Mouse (Mus musculus): ENCODE results near the gene Slc2a4.
"Not testable (repeated sequence)": the region's sequence is repeated elsewhere in the genome, so short reads cannot be mapped to it uniquely, and the experiment has no call there.

The Slc2a4 gene

DNA sequence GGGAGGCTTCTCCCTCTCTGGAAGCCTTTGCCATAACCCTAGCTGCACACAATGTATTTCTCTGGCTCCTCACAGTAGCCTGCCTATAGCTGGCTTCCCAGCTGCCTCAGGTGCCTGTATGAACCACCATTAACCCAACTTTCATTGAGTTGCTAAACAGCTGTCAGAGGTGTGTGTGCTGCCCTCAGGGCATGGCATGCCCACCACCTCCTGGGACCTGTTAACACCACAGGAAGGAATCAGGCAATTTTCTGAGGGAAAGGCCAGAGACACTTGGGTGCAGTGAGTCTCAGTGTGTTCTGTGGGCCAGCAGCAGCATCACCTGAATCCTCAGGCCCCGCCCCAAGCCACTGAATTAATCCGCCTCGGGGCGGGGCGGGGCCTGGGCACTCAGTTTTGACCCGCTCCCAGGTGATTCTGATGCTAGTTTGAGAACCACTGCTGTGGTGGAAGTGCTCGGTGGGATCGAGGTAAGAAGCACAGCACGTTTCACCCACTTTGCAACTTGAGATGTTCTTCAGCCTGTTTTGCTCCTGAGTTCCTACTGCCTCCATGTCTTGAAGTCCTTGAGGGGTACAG, 9.5 kb downstream of the Slc2a4 start:
- no peak for DNase-seq

- no peak for DNase-seq
These were observed 10.2 kb downstream of the Slc2a4 start for GRCm38 (mm10) chr11:69937834-69938233.

GRCm38 (mm10) chr11:69937385-69937784, 10.6 kb downstream of the Slc2a4 start:
- DNase-seq = no peak

GRCm38 (mm10) chr11:69936714-69937347, 11.2 kb downstream of the Slc2a4 start:
- DNase-seq = no peak

- no peak for DNase-seq
These were observed 11.8 kb downstream of the Slc2a4 start for GRCm38 (mm10) chr11:69936156-69936555.

DNA sequence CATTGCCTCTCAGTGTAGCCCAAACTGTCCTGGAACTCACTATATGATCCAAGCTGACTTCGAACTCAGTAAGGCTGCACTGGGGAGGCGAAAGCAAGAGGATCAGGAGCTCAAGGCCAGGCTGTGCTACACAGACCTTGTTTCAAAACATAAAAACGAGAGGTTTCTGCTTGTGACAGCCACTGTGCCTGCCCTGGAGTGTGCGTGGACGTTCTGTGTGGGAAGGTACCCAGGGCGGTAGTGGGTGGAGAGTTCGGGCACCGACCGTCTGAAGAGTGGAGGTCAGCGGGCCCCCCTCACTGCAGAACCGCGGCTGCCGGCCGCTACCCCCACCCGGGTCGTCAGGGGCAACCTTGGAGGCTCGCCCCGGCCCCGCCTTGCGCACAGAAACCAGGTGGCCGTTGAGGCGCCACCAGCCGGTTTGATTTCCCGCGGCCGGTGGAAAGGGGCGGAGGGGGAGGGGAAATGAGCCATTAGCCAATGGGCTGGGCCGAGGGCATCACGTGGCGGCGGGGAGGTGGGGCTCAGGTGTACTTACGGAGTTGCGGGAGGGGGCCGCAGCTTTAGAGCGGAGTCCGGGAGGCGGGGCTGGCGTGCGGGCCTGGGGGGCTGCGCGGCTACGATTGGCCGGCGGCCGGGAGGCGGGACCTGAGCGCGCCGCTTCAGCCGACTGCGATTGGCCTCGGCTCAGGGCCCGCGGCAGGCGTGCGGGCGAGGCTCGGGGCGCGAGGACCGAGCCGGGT, 12.7 kb downstream of the Slc2a4 start, which contains the start of gene Ybx2:
Ybx2 (plus strand) TSS at position 660 of the 743 bp plus-strand sequence.
- peak; percentile 93 for DNase-seq

DNA sequence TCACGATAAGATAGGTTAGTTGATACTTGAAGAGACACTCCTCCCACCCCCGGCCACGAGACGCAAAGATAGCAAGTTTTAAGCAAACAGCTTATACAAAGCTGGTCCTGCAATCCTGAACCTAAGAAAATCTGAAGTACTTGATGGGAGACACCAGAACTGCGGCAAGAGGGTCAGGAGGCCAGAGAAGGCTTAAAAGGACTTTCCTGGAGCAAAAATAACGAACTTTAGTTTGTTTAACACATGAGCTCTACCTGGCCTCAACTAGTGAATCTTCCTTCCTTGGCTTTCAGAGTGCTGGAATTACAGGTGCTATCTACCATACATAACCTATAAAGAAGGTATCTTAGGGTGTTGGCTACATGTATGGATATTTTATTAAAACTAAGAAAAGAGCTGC, 13.3 kb downstream of the Slc2a4 start:
- no peak for DNase-seq

- DNase-seq = peak; percentile 92
These were observed 13.8 kb downstream of the Slc2a4 start for GRCm38 (mm10) chr11:69934169-69934568.

- DNase-seq = no peak
These were observed 14.9 kb downstream of the Slc2a4 start for GRCm38 (mm10) chr11:69933066-69933465.

DNA sequence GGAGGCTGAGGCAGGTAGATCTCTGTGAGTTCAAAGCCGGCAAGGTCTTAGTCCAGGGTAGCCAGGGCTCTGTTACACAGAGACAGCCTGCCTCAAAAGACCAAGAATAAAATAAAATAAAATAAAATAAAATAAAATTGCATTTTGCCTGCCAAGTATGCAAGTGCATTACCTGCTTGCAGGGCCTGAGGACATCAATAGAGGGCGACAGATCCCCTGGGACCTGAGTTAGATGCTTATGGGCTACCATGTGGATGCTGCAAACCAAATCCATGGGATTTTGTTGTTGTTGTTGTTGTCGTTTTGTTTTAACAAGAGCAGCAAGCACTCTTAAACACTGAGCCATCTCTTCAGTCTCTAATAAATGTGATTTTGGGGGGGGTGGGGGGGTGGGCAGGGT, 15.7 kb downstream of the Slc2a4 start:
- DNase-seq = peak; percentile 19

DNA sequence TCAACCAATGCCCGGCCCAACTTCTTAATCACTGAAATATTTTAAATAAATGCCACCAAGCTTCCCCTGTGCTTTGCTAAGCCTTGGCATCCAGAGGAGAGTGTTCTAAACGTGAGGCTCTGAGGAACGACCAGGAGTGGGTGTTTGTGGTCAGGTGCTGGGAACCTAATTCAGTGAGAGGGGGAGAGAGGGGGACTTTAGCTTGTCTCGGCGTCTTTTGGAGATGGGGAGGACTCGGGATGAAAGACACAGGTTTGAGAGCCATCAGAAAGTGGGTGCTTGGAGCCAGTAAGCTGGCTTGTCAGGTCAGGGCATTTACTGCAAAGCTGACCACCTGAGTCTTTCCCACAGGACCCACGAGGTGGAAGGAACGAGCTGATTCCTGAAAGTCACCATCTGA, 16.2 kb downstream of the Slc2a4 start:
- DNase-seq = no peak

DNA sequence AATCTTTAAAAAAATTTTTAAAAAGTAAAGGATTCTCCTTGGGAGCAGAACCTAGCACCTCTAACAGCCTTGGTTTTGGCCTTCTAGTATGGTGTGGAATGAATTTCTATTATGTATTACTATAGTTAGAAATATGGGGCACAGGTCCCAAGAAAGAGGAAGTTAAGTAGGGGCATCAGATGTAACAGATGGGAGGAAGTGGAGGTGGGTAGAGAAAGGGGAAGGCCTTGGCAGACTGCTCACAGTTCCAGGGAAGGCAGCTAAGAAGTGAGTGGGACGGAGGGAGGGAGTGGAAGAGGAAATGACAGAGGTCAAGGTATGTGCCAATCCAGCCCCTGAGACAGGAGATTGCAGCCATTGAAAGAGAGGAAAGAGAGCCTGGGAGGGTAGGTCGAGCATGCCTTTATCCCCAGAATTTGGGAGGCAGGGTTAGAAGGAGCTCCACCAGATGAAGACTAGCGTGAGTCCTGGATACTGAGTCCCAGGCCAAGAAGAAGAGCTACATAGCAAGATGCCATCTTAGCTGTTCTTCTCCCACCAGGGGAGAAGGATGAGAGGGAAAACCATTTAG, 16.9 kb downstream of the Slc2a4 start:
- no peak for DNase-seq

DNA sequence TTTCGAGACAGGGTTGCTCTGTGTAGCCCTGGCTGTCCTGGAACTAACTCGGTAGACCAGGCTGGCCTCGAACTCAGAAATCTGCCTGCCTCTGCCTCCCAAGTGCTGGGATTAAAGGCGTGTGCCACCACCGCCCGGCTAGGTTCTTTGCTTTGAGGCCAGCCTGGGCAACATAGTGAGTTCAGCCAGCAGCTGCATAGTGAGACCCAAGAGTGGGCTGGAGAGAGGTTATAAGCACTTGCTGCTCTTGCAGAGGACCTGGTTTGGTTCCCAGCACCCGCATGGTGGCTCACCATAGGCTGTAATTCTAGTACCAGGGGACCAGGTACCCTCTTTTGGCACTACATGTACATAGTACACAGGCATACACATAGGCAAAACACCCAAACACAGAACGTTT, 17.8 kb downstream of the Slc2a4 start:
- not testable (repeated sequence) for DNase-seq

DNA sequence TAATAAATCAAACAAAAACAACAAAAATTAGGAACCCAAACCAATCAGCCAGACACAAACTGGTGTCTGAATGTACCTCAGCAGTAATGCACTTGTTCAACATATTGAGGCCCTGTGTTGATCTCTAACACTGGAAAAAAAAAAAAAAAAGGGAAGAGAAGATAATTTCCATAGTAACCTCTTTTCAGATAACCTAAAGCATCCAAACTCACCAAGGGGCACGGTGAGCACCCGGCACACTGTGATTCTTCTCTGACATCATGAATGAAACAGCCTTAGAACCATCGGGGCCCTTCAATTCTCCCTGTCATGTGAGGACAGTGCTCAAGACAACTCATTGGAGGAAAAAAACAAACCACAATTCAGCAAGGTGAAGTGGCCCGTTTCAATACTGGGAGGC, 18.3 kb downstream of the Slc2a4 start:
- no peak for DNase-seq

- DNase-seq = no peak
These were observed 20.5 kb downstream of the Slc2a4 start for GRCm38 (mm10) chr11:69927501-69927900.

DNA sequence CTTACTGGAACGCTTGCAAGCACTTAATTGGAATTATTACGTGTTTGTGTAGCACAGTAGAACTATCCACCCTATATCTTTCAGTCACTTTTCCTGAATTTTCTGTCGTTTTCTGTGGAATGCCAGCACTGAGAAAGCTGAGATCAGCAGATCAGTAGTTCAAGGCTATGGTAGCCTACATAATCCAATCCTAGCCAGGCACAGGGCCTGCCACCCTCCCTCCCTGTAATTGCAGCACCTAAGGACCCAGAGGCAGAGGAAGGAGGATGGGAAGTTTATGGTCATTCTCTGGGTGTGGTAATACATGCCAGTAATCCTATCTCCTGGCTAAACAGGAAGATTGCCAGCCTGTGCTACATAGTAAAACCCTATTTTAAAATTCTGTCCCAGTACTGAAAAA, 25.2 kb downstream of the Slc2a4 start:
- DNase-seq = no peak

GRCm38 (mm10) chr11:69922012-69922756, 25.8 kb downstream of the Slc2a4 start:
- DNase-seq = no peak

DNA sequence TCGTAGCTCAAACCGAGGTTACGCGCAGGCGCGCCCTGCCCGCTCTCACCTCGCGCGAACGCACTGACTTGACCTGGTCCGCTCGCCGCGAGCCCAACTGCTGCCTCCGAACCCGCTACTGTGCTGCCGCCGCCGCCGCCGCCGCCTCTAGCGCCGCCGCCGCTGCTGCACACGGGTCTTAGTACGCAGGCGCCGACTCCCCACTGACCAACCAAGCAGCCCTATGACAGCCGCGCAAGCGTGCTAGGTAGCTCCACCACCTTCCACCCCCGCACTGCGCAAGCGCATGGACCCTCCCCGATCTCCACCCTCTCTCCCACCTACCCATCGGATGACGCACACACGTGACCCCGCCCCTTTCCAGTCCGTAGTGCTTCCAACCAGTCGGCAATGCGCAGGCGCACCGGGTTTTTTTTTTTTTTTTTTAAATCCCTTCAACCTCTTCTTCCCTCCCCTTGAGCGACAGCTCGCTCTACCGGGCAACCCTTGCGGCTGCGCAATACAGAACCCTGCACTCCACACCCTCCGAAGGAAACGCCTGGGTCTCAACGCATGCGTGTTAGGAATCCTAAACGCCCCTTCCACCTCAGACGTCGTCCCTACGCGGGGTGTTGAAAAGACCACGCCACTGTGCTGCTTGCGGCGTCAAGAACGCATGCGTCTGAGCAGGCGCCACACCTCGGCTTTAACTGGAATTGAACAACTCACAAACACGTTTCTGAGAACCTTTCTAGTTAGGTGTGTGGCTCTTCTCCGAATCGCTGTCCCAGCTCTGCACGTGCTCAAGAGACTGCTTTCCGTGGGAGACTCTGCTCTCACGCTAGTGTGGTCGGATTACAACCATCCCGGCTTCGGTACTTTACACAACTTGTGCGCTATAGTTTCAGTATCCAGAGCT, 26.6 kb downstream of the Slc2a4 start, which contains the start of gene Eif5a:
Eif5a (minus strand) TSS at position 845 of the 898 bp plus-strand sequence.
- peak; percentile 100 for DNase-seq

DNA sequence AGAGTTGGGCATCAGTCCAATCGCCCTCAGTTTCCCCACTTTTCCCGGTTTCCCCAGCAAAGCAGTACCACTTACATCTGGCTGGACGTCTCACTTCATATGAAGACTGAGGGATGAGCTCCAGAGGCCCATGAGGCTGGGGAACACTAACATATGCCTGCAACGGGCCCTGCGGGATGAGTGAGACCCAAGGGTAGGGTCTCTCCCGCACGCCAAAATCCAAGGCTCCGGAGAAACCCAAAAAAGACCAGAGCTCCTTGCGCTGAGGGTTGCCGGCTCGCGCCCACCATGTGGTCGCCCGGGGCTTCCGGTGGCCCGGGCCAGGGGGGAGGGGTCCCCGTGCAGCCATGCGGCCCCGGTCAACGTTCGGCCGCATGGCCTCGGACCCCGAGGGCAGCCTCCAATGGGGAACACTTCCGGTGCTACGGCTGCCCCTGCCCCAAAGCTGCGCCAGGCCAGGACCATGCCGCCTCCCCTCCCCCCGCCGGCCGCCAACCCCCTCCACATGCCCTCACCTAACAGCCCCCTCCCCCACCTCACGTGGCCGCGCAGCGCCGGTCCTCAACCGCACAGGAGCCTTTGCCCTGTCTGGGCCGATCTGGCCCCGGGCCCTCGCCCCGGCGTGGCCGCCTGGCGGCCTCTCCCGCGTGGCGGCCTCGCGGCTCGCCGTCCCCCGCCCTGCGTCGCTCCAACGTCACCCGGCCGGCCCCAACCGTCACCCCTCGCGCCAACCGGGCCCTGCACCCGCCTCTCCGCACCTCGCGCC, 27.5 kb downstream of the Slc2a4 start:
- peak; percentile 8 for DNase-seq

DNA sequence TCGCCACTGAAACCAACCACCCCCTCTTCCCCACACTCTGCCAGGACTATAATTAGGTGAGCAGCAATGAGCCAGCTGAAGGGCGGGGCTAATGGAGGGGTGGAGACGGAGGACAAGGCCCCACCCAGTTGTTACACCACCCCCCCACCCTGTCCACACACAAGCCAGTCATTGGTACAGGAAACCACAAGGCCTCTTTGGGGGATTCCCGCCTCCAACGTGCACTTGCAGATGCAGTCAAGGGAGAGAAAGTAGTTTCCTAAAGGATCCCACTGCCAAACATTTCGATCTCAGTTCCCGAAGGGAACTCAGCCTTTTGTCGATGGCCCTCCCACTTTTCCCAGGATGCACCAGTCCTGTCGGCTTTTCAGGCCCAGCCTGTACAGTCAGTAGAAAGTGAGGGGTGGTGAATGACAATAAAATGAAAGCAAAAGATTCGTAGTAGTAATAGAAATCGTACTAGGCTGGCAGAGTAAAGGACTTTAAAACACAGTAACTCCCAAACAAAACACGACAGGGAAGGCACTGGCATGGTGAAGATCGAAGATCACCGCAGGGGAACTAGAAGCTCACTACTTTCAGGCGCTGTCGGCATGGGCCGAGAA, 28.2 kb downstream of the Slc2a4 start:
- peak; percentile 85 for DNase-seq

DNA sequence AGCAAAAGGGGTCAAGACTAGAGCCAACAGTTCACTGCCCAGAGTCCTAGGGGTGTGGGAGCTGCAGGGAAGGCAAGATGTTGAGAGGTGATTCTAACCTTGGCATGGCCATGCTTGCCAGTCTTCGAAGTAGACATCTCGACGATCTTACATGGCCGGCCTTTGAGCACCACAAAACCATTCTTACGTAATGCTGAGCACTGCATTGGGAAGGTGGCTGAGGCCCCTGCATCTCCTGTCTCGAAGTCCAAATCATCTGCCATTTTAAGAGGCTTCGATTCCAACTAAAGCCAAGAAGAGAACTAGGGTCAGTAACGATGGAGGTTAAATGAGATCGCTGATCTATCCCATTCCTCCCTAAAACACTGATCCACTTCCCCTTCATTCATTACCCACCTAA, 28.9 kb downstream of the Slc2a4 start:
- DNase-seq = no peak

All from retina, postnatal 1 day (tissue).